Mouse (Mus musculus) frontal cortex, postnatal 36 days (tissue): Measurements from ENCODE around the gene Ugt1a8.

Experiments used
- DNase-seq, 2 experiments: peaks; one replicate each; pipeline ENCODE4 v3.0.0; 2022; ENCODE audit warnings: low spot score in 2 of 2

Ugt1a8 gene

DNA sequence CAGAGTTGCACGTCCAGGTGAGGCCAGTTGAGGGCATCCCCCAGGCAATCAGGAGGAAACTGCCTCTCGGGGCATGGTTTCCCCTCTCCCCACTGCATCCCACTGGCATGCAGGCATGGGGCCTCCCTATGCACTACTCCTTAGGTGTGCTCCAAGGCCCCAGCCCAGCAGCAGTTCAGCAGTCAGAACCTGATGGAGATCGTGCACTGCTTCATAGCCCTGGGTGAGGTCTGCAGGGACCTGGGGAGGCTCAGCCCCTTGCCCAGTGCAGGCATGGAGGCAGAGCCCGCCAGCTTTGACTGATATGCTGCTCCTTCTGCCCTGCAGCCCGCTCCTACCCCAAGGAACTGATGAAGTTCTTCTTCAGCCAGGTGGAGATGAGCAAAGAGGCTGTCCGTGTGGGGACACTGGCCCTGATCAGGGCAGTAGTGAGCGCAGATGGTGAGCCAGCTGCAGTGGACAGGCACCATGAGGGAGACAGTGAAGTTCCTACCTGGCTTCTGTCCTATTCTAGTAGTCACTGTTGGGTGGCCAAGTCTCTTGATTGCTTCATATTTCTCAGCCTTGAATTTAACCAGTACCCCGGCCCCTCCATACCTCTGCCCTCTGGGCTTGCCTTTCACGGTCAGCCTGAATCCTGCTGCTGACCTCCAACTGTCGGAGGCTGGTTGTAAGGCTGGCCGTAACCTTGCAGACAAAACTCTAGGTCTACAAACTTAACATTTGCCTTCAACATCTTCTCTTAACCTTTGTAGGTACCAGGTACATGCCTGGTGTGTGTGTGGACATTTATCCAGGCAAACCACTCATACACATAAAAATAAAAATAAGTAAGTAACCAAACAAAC, 147.7 kb downstream of the Ugt1a8 start:
- no peak for DNase-seq

DNA sequence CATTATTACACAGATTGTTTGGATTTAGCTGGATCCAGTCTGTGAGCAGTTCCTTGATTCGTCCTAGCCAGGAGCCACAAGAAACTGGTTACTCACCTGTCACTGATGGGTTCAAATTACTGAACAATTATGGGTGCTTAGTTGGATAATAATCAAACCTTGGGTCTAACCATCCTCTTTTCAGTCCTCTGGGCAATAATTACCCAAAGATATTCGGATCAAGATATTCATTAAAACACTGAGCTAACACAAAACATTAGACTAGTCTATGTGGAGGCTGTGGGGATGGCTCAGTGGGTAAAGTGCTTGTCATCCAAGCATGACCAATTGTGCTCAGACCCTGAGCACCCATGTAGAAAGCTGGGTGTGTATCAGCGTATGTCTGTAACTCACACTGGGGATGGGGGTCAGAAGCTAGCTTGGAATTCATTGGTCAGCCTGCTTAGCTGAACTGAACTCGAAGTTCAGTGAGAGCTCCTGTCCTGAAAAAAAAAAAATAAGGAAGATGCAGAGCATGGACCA, 148.3 kb downstream of the Ugt1a8 start:
- DNase-seq = no peak

GRCm38 (mm10) chr1:88237311-88237710, 149.7 kb downstream of the Ugt1a8 start:
- no peak for DNase-seq

DNA sequence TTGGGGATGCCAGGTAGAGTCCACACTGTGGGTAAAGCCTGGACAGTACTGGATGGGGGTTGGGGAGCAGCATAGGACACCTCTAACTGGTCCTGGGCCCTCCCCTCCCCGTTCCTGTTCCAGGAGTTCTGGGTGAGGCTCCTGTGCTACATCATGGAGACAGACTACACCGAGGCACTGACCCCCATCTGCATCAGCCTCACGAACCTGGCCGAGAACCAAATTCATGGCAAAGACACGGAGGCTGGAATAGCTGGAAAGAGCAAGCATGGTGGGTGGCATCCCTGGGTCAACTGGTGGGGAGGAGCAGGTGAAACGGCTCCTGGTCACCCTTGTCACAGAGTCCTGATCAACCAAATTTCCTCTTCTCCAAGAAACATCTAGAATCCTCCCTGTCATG, 151.2 kb downstream of the Ugt1a8 start:
- no peak for DNase-seq

GRCm38 (mm10) chr1:88240072-88240471, 152.5 kb downstream of the Ugt1a8 start:
- DNase-seq = no peak

- DNase-seq = no peak
These were observed 153.0 kb downstream of the Ugt1a8 start for GRCm38 (mm10) chr1:88240579-88240978.

GRCm38 (mm10) chr1:88243861-88244260, 156.2 kb downstream of the Ugt1a8 start:
- DNase-seq = no peak

DNA sequence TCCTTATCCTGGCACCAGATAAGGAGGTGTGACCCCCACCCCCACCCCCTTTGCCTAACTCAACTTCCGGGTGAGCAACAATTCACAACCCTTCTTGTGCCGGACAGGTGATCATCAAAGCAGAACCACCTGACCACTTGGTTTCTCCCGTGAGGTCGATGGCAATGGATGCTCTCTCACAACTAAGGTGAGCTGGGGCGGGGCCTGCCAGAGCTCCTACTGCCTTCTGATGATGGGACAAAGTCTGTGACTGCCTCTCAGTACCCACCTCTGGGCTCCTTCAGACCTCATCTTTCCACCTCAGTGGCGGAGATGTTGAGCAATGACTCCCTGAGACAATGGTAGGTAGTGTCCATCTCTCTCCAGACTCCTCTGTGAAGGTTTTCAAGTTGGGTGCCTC, 158.3 kb downstream of the Ugt1a8 start:
- no peak for DNase-seq

DNA sequence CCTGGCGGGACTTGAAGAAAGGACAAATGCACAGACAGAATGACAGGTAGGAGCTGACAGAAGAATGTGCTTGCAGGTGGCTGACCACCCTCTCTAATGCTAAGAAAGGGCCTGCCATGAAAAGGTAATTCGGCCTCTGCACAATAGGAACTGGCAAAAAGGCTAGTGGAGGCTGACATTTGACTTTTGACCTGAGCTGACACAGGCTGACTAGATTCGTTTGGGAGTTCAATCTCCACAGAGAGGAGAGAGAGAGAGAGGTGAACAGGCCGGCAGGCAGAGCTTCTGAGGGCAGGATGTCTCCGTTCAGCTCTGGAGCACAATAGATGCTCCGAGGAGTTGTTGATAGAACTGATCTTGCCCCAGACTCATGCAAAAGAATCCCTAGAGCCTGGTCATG, 158.8 kb downstream of the Ugt1a8 start:
- no peak for DNase-seq

- no peak for DNase-seq
These were observed 160.0 kb downstream of the Ugt1a8 start for GRCm38 (mm10) chr1:88247660-88248059.

DNA sequence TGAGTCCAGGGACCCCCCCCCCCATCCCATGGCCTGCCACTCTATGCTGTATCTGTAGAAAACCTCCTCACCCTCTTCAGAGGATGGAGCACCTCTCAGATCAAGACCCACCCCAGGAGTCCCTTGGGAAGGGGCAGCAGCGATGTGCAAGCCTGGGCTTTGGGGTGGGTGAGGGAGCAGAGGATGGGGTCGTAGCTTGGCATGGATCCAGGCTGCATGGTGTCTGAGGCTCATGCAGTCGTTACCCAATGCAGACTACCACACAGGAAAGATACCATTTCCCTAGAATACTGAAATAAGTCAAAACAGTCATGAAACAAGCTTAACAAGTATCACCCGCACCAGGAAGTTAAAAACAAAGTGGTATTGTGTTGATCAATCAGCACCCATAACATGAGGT, 161.0 kb downstream of the Ugt1a8 start:
- no peak for DNase-seq

DNA sequence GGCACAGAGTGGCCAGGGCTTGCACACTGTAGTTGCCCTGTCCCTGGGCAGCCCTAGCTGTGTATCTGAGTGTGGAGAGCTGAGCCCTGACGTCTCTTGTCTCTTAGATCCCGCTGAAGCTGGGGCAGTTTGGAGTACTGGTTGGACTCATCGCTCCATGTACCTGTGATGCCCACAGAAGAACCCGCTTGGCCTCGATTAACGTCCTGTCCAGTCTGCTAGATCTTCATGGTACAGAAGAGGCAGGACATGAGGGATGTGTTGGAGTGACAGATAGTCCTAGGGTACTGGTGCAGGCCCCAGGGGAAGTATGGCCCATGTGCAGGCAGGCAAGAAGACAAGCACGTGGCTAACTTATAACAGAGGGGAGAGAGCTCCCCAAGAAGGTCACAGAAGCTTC, 162.0 kb downstream of the Ugt1a8 start:
- DNase-seq = no peak

GRCm38 (mm10) chr1:88250023-88250422, 162.4 kb downstream of the Ugt1a8 start:
- no peak for DNase-seq

DNA sequence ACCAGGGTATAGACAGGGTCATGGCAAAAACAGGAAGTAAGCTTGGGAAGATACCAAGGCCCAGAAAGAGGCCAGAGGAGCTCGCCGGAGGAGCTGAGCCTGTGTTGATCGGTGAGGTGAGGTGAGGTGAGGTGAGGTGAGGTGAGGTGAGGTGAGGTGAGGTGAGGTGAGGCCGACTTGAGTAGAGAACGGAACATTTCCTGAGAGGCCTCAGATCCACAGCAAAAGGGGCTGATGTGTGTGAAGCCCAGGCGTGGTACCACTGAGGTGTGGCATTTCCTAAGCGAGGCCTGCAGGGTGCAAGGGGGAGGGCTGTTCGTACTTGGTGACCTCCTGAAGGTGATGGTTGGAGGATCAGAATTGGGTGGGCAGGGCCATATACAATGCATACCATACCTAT, 165.5 kb downstream of the Ugt1a8 start:
- DNase-seq = no peak

DNA sequence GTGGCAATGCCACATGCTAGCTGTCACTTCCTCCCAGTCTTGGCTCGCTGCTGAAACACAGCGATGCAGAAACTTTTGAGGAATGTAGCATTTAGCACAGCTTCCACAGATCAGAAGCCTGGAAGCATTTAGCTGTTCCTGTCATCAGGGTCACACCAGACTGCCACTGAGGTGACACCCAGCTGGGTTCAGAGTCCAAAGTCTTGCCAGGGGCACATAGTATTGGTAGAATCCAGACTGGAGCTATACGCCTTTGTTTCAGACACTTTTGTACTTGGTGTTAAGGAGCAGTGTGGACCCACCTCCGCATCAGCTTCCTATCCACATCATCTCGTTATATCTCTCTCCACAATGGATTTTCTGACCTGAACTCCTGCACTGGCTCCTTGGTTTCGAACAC, 165.9 kb downstream of the Ugt1a8 start:
- DNase-seq = no peak

GRCm38 (mm10) chr1:88254793-88255465, 167.3 kb downstream of the Ugt1a8 start:
- no peak for DNase-seq

DNA sequence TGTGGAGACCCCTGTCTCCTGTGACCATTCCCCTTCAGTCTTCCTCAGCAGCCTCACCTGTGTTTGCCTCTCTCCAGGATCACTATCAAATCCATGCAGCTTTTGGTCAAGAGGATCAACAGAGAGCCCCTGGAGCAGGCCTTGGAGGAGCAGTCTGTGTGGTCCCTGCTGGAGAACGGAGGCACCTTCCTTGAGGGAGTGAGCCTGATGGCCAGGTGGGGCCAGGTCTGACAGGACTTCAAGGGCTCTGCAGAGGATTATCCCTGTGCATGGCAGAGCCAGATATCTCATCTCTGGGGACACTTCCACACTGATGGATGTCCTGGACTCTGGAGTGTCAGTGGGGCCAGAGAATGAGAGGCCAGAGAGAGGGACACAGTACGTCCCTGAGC, 167.8 kb downstream of the Ugt1a8 start:
- no peak for DNase-seq

GRCm38 (mm10) chr1:88255989-88256754, 168.6 kb downstream of the Ugt1a8 start:
- DNase-seq = no peak

DNA sequence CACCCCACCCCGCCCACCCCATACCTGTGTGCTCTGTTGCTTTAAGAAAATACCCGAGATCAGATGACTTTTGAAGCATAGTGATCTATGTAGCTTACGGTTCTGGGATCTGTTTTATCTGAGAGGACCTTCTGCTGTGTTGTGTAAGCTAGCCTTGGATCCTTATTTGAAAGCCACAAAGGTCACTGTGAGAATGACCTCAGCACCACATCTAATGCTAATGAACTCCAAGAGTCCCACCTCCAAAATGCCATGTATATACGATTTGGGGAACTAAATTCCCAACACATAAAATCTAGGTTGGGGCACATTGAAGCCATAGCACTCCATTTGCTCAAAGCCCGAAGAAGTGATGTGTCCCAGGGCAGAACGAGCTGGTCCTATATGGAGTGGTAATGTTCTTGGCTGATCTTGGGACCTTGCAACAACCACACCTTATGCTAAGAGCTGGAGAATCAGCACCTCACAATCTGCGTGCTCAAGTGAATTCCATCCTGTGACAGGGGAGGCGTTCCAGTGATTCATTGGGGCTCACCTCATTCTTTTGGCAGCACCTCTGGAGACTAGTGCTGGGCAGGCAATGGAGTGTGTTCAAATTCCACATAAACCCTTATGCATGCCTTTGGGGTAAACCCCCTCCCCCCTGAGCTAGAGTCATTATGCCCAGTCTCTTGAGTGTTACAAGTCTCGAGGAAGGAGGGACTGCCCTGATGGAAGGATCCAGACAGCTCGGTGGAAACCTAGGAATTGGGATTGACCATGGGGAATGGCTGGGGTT, 169.5 kb downstream of the Ugt1a8 start:
- no peak for DNase-seq

GRCm38 (mm10) chr1:88257681-88258080, 170.1 kb downstream of the Ugt1a8 start:
- DNase-seq = no peak

GRCm38 (mm10) chr1:88258361-88258760, 170.7 kb downstream of the Ugt1a8 start:
- no peak for DNase-seq
